Mouse (Mus musculus): ENCODE results near the gene Fbxl15.

The Fbxl15 gene

DNA sequence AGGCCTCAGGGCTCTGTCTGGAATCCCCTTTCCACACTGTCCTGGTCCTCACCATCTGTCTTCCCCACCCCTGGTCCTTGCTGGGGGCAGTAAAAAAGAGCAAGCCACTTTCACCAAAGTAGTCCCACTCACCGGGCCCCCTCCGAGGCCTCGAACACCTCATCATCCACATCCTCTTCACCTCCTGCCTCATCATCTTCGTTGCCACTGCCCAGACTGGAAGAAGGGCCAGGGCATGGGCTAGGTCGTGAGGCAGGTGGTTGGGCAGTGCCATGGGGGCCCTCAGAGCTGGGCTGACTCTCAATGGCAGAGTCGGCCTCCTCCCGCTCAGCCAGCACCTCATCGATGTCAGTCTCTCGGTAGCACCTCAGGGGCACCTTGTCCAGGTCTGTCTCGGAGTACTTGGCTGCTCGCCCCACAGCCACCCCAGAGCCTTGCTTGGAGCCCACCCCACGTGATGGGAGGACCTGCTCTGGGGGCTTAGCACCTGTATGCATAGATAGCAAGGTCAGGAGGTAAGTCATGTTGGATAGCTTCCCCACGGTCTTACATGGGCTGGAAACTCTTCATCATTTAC lies 4.9 kb upstream of the Fbxl15 start:
- DNase-seq (ENCODE audit: low spot score in 2 of 2): no peak

GRCm38 (mm10) chr19:46323716-46324115 lies 4.3 kb upstream of the Fbxl15 start:
- no peak for DNase-seq (ENCODE audit: low spot score in 2 of 2)

GRCm38 (mm10) chr19:46324366-46324765 lies 3.6 kb upstream of the Fbxl15 start:
- no peak for DNase-seq (ENCODE audit: low spot score in 2 of 2)

GRCm38 (mm10) chr19:46324918-46325317 lies 3.1 kb upstream of the Fbxl15 start:
- no peak for DNase-seq (ENCODE audit: low spot score in 2 of 2)

GRCm38 (mm10) chr19:46326019-46326755 lies 1.8 kb upstream of the Fbxl15 start:
- DNase-seq (ENCODE audit: low spot score in 2 of 2): no peak

- DNase-seq (ENCODE audit: low spot score in 2 of 2): peak in 1 of 2 experiments; percentile 44
Observed at GRCm38 (mm10) chr19:46326756-46327305, 1.2 kb upstream of the Fbxl15 start, which contains the start of gene Psd. TSS of gene Psd (minus strand) at chr19:46327156.

DNA sequence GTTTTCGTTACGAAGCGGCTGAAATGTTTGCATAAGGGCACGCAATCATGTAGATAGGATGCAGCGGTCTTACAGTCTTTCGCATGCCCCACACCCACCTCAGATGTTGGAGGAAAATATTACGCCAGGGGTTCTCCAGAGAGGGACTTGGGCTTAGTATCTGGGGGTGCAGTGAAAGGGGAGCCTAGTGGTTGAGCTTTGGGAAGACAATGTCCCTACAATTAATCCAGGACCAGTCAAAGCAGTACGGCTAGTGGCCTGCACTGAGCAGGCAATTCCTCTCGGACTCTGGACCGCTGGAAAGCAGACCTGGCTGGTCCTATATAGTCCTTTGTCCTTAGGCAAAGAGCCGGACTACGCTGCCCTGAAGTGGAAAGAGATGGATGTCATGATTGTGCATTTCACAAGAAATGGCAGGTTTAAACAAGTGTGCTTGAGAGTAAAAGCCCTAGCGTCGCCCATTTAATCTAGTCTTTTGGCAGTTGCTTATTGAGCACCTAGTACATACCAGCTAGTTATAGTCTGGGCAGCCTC lies 386 bp upstream of the Fbxl15 start:
- DNase-seq (ENCODE audit: low spot score in 2 of 2): no peak

DNA sequence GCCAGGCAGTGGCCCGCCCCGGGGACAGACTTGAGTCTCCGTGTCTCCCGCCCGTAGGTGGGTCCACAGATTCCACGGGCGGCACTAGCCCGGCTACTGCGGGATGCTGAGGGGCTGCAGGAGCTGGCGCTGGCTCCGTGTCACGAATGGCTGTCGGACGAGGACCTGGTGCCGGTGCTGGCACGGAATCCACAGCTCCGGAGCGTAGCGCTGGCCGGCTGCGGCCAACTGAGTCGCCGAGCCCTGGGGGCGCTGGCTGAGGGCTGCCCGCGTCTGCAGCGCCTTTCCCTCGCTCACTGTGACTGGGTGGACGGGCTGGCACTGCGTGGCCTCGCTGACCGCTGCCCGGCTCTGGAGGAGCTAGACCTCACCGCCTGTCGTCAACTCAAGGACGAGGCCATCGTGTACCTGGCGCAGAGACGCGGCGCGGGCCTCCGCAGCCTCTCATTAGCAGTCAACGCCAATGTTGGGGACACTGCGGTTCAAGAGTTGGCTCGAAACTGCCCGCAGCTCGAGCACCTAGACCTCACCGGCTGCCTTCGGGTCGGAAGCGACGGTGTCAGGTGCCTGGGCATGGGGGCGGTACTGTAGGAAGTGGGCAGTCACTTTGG lies 1.2 kb downstream of the Fbxl15 start:
- DNase-seq (ENCODE audit: low spot score in 2 of 2): peak; percentile 28 to 30

GRCm38 (mm10) chr19:46329951-46330350 lies 2.0 kb downstream of the Fbxl15 start:
- peak; percentile 81 for DNase-seq (ENCODE audit: low spot score in 2 of 2)

DNA sequence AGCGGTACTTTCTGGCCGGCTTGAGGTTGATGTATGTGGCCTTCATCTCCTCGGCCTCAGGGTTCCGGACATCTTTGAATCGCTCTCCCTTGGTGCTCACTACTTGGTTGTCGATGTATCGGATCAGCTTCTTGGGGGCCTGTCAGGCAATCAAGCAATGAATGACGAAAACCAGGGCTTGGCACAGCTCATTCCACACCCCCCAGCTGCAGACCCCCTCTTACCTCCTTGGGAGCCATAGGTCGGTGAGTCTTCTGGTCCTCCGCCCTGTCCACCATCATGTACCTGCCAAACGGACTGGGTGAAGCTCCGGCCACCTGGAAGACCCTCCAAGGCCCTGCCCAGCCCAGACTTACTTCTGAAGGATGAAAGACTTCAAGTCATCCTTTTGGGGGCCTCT lies 2.7 kb downstream of the Fbxl15 start:
- no peak for DNase-seq (ENCODE audit: low spot score in 2 of 2)

- DNase-seq (ENCODE audit: low spot score in 2 of 2): no peak
Observed at GRCm38 (mm10) chr19:46331326-46331725, 3.3 kb downstream of the Fbxl15 start.

DNA sequence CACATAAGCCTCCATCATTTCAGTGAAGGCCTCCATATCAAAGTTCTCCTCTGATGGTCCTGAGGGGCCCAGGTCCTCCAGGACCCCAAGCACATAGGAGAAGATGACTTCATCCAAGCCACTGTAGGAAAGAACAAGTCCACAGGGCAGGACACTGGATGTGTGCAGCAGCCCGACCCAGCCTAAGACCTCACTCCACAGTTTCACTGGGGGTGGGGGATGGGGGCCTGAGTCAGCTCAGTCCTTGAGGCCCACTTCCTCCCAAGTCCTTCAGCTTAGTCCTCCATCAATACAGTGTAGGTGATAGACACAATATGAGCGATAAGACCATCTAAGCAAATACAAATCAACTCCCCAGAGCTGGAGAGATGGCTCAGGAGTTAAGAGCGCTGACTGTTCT lies 4.0 kb downstream of the Fbxl15 start:
- DNase-seq (ENCODE audit: low spot score in 2 of 2): no peak

DNA sequence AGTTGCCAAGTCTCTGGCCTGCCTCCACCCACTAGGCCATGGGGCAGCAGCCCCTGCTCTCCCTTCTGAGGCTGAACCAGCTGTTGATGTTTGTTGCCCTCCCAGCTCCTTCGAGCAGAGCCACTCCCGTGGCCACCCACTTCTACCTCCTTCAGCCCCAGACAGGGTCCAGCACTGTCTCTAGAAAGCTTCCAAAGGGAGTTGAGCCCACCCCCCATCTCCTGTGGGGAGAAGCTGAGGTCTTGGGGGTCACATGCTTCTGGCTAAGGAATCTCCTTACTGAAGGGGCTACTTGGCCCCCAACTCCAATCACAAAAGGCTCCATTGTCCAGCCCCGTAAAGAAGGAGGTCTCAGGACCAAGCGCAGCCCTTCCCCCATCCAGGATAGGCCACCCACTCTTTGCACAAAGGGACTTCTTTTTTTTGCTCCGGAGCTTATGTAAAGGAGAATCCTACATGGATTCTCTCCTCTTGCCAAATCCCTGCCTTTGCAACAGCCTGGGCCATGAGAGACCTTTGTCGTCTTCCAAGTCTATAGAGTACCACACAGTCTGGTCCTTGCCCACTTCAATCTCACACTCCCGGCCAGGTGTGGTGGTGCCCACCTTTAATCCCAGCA lies 4.8 kb downstream of the Fbxl15 start:
- DNase-seq (ENCODE audit: low spot score in 2 of 2): no peak

GRCm38 (mm10) chr19:46333906-46334305 lies 5.9 kb downstream of the Fbxl15 start:
- no peak for DNase-seq (ENCODE audit: low spot score in 2 of 2)

GRCm38 (mm10) chr19:46337719-46338330 lies 9.8 kb downstream of the Fbxl15 start:
- no peak for DNase-seq (ENCODE audit: low spot score in 2 of 2)

- peak; percentile 93 to 95 for DNase-seq (ENCODE audit: low spot score in 2 of 2)
Observed at GRCm38 (mm10) chr19:46338331-46338936, 10.4 kb downstream of the Fbxl15 start, which contains the start of gene Cuedc2. TSS of gene Cuedc2 (minus strand) at chr19:46338702.

GRCm38 (mm10) chr19:46338942-46339286 lies 10.9 kb downstream of the Fbxl15 start:
- DNase-seq (ENCODE audit: low spot score in 2 of 2): no peak

DNA sequence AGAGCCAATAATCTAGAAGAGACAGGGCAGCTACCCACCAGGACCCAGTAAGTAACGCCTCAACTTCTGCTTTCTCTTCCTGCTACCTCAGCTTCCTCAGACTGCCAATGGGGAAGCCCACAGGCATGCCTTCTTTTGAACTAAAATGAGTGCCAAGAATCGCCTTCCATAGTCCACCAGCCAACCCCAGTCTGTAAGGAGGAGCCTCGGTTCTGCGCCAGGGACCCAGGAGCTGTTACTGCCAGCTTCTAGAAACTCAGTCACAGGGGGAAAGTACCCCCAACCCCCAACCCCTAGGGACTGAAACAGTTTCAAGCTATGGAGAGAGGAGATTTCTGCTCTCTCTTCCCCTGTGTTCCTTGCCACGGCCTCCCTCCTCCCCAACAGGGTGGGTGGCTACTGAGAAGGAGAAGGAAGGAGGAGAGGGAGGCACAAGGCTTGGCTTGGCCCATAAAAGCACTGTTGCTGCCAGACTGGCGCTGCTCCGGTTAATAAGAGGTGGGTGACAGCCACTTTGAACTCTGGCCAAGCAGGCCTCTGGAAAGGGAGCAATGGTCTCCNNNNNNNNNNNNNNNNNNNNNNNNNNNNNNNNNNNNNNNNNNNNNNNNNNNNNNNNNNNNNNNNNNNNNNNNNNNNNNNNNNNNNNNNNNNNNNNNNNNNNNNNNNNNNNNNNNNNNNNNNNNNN lies 11.4 kb downstream of the Fbxl15 start:
- peak in 1 of 2 experiments; percentile 54 for DNase-seq (ENCODE audit: low spot score in 2 of 2)

DNA sequence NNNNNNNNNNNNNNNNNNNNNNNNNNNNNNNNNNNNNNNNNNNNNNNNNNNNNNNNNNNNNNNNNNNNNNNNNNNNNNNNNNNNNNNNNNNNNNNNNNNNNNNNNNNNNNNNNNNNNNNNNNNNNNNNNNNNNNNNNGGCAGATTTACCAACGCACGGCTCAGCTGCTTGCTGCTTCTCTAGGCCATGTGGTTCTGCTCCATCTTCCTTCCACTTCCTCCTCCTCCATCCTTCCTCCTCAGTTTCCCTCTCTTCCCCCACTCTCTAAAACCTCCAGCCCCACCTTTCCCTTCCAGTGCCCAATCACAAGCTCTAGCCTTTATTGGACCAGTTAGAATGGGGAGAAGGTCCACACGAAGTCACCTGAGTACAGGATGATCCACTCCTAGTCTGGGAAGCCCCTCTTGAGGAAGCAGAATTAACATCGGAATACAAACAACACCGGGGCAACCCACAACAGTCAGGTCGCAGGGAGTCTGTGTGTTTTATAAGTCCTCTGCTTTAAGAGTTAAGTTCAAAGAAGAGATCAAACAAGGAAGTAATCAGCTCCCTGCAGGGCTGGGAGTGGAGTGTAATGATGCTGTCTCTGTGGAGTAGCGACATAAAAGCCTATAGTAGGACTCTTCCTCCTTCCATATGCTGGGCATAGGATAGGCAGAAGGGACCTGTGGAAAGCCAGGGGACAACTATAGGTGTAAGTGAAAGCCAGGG lies 16.9 kb downstream of the Fbxl15 start:
- no peak for DNase-seq (ENCODE audit: low spot score in 2 of 2)

DNA sequence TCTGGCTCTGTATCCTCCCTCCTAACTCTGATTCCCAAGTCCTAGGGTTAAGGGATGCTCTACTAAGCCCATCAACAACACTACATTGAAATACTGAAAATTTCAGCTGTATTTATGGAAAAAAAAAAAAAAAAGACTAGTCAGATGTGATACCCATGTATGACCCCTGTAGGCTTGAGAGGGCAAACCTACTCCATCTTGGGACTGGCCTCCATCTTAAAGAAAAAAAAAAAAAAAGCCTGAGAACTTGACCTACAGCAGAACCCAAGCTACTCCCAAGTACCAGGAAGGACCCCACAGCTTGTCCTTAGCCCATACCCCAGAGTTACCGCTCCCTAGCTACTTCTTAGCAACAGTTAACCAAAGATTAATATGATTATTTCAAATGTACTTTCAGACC lies 19.2 kb downstream of the Fbxl15 start:
- DNase-seq (ENCODE audit: low spot score in 2 of 2): no peak
